Mouse (Mus musculus) stomach, postnatal 0 days (tissue): ENCODE measurements around the gene Hist1h2ae. TPM values are rescaled to one million over a fixed set of nuclear protein-coding genes. Genes with fewer than 3 reads are reported as not detected.
A peak's percentile ranks its signal among the peaks of the same experiment; 100 is the strongest.
"Not testable (repeated sequence)": the region's sequence is repeated elsewhere in the genome, so short reads cannot be mapped to it uniquely, and the experiment has no call there.

Experiments used
- ATAC-seq: fragments of 200-750 bp; cut with Nextera tagmentation; 2 replicates; pipeline ENCODE4 v1.8.0; 2017; ENCODE audit not compliant: low FRiP score, low TSS enrichment
- DNase-seq: peaks from one replicate; pipeline ENCODE4 v3.0.0-alpha.2; 2016; ENCODE audit warnings: low spot score
- H3K27ac ChIP-seq: fragments of 300-500 bp; sonication (generic); replicated peaks from 2 replicates; pipeline ENCODE4 v1.5.1; 2014; ENCODE audit warnings: mild to moderate bottlenecking, control low read depth
- H3K27me3 ChIP-seq: fragments of 300-500 bp; sonication (generic); 2 replicates; pipeline ENCODE4 v1.6.1; 2014; ENCODE audit warnings: low read length; ENCODE audit not compliant: control insufficient read depth, insufficient read depth
- H3K36me3 ChIP-seq: fragments of 300-500 bp; sonication (generic); 2 replicates; pipeline ENCODE4 v1.6.1; 2014; ENCODE audit warnings: low read length, mixed read lengths; ENCODE audit not compliant: control insufficient read depth, insufficient read depth
- H3K4me1 ChIP-seq: fragments of 300-500 bp; sonication (generic); replicated peaks from 2 replicates; pipeline ENCODE4 v1.6.1; 2014; ENCODE audit warnings: antibody characterized with exemption; ENCODE audit not compliant: control insufficient read depth, insufficient read depth
- H3K4me2 ChIP-seq: fragments of 300-500 bp; sonication (generic); replicated peaks from 2 replicates; pipeline ENCODE4 v1.6.1; 2014; ENCODE audit warnings: low read depth, mild to moderate bottlenecking, control low read depth, moderate library complexity
- H3K4me3 ChIP-seq: fragments of 300-500 bp; sonication (generic); 2 replicates; pipeline ENCODE4 v1.5.1; 2014; ENCODE audit warnings: low read depth, low read length, control low read depth
- H3K9ac ChIP-seq: fragments of 300-500 bp; sonication (generic); 2 replicates; pipeline ENCODE4 v1.6.1; 2014; ENCODE audit warnings: mild to moderate bottlenecking, low read length, control low read depth, mixed read lengths
- H3K9me3 ChIP-seq: fragments of 300-500 bp; sonication (generic); 2 replicates; pipeline ENCODE4 v1.6.1; 2016; ENCODE audit warnings: low read length; ENCODE audit not compliant: control insufficient read depth
- CTCF ChIP-seq: IDR thresholded peaks from 2 replicates; pipeline ENCODE4 v1.5.1; 2016; ENCODE audit warnings: antibody characterized with exemption, low read depth, mild to moderate bottlenecking, moderate library complexity
- EP300 ChIP-seq: optimal IDR thresholded peaks from 2 replicates; pipeline ENCODE3; 2016; ENCODE audit warnings: antibody characterized with exemption
- WGBS: fragments of 180-500 bp; shearing (Covaris S2); extraction: QIAGEN DNeasy Blood & Tissue Kit; methylation state at CpG from one replicate; pipeline ENCODE4 v1.1.7; 2014; 5-methylcytosine and 5-hydroxymethylcytosine counted together
- polyA plus RNA-seq: library from polyadenylated mRNA; unstranded; fragments of >200 nt; fragmentation: Nextera tagmentation; extraction: Ambion mirVana; gene quantifications from 2 replicates; pipeline ENCODE4 v1.2.1, GENCODE M21; 2015

Hist1h2ae gene
- polyA plus RNA-seq, 1 experiment from 2014 or later: 29.5 TPM

DNA sequence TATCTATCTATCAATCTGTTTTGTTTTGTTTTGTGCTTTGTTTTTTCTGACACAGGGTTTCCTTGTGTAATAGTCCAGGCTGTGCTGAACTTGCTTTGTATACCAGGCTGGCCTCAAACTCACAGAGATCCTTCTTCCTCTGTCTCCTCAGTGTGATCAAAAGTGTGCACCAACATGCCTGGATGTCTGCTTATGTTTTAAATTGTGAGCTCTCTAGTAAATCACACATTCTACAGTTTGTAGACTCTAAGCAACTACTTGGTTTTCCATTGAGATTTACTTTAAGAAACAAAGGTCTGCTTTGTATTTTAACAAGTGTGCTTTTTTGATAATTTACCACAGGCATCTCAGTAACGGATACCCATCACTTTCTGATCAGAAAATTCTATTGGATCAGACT lies 6.8 kb upstream of the Hist1h2ae start:
- Histone ChIP-seq H3K27me3 (no peaks in the 10 kb centered on the region), H3K4me2 (no peak overlapping the region), H3K4me1 (peaks cover 5% of the 10 kb centered on the region; the same call in 1 of the 2 replicates), H3K27ac (no peak overlapping the region), H3K4me3 (no peak overlapping the region), H3K36me3 (no peaks in the 10 kb centered on the region), H3K9me3 (no peaks in the 10 kb centered on the region), H3K9ac (no peak overlapping the region)
- DNase-seq (no peak), ATAC-seq (no peak)
- 94% methylated on average over 1 of the region's 1 CpGs for WGBS
- no peak for TF ChIP-seq EP300
- no peak for TF ChIP-seq CTCF

DNA sequence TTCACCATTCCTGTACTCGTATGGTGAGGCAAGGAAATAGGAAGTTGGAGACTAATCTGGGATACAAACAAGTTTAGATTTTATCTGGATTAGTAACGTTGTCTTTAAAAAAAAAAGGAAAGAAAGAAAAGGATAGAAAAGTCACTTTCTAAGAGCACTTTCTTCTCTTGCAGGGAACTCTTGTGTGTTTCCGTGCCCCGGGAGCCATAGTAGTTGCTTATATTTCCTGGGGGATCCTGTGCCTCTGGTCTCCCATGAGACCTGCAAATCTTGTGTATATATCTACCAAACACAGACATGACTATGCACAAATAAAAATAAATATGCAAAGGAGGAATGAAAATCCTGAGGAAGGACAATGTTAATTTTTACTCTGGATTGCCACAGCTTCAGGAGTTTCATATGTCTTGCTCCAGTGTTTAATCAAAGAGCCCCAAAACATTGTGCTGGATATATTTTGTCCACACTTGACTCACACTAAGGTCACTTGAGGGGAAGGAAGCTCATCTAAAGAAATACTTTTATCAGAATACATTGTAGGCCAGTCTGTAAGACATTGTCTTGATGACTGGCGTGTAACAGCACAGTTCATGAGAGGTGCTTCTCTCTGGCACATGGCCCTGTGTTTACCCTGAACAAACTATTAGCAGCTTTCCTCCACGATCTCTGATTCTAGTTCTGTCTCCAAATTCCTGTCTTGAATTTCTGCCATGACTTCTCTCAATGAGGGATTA lies 6.1 kb upstream of the Hist1h2ae start:
- Histone ChIP-seq H3K4me1 (peaks cover 3% of the 10 kb centered on the region; the same call in 1 of the 2 replicates), H3K27ac (peak overlapping the region; percentile 49), H3K4me2 (peak overlapping the region; percentile 55; the same call in 1 of the 2 replicates), H3K4me3 (peak overlapping the region; percentile 39), H3K36me3 (no peaks in the 10 kb centered on the region), H3K9me3 (no peaks in the 10 kb centered on the region), H3K27me3 (no peaks in the 10 kb centered on the region), H3K9ac (peak overlapping the region; percentile 58)
- TF ChIP-seq CTCF (no peak), EP300 (no peak)
- no peak for DNase-seq
- 32% methylated on average over 6 of the region's 6 CpGs for WGBS
- no peak for ATAC-seq

DNA sequence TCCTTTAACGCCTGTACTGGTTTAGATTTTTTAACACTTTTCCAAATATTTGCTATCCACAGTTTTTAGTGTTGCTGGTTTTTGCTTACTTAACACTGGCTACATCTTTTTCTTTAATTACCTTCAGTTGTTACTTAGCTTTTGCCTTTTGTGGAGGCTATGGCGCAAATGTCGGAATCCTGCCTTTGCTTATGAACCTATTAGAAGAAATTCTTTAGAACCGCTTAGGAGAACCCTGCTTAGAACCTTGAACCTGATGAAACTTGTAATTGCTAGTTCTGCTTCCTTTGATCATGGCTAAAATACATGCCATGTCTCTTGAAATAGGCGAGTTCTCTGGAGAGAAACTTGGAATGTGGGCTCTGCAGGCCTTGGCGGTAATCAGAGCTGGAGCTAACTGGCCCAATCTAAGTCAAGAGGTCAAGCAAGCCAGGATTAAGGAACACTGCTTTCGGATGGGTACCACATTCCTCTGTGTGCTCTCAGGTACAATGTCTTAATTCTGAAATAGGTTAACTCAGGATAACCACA lies 5.4 kb upstream of the Hist1h2ae start:
- DNase-seq: no peak
- TF ChIP-seq EP300 (no peak), CTCF (no peak)

DNA sequence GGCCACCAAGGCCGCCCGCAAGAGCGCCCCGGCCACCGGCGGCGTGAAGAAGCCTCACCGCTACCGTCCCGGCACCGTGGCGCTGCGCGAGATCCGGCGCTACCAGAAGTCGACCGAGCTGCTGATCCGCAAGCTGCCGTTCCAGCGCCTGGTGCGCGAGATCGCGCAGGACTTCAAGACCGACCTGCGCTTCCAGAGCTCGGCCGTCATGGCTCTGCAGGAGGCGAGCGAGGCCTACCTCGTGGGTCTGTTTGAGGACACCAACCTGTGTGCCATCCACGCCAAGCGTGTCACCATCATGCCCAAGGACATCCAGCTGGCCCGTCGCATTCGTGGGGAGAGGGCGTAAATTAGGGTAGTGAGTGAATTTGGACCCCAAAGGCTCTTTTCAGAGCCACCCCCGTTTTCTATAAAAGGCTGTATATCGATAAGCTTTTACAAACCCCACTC lies 4.9 kb upstream of the Hist1h2ae start:
- DNase-seq: not testable (repeated sequence)
- WGBS: 2% methylated on average over 8 of the region's 40 CpGs

More for the DNA sequence above, 5.4 kb upstream of the Hist1h2ae start:
- WGBS: 7% methylated on average over 7 of the region's 7 CpGs
- no peaks in the 10 kb centered on the region for H3K36me3 ChIP-seq
- no peaks in the 10 kb centered on the region for H3K27me3 ChIP-seq
- no peak for ATAC-seq
- peaks cover 3% of the 10 kb centered on the region; the same call in 1 of the 2 replicates for H3K4me1 ChIP-seq
- H3K9ac ChIP-seq: peak overlapping the region; percentile 58
- H3K9me3 ChIP-seq: no peaks in the 10 kb centered on the region
- peak overlapping the region; percentile 55 for H3K4me2 ChIP-seq
- H3K27ac ChIP-seq: peak overlapping the region; percentile 49
- peak overlapping the region; percentile 39 for H3K4me3 ChIP-seq

DNA sequence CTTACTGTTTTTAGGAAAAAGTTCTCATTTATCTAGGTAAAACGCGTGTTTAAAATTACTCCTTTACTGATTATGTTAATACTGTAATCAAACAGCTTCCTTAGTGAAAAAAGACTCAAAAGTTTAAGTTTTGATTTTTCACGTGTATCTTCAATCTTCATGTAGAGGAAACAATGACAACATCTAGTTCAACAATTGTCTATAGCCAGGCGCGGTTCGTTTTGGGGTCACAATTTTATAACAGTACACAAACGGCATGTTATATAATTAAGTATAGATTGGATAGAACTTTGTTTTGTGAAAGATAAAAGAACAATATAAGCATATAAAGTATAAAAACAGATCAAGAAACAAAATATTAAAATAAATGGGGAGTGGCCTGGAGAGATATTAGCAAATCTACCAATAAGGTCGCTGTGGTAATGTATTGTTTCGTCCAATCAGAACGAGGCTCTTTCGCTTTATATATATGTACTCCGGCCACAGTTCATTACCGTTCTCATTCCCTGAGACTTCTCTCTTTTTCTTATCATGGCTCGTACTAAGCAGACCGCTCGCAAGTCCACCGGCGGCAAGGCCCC lies 4.3 kb upstream of the Hist1h2ae start, which contains the start of gene Hist1h3d:
TSS of gene Hist1h3d (plus strand) at position 493 of the 581 bp plus-strand sequence.
- no peaks in the 10 kb centered on the region for H3K9me3 ChIP-seq
- WGBS: under 1% methylated on average over 18 of the region's 18 CpGs
- DNase-seq (peak; percentile 51), ATAC-seq (peak; percentile 72)
- H3K4me2 ChIP-seq: peak within 1 kb of the TSS; percentile 55
- H3K4me1 ChIP-seq: peaks cover 3% of the 10 kb centered on the region; the same call in 1 of the 2 replicates
- H3K36me3 ChIP-seq: no peaks in the 10 kb centered on the region
- H3K27me3 ChIP-seq: no peaks in the 10 kb centered on the region
- H3K4me3 ChIP-seq: peak within 1 kb of the TSS; percentile 39
- peak within 1 kb of the TSS; percentile 76 for H3K27ac ChIP-seq
- TF ChIP-seq EP300 (no peak), CTCF (no peak)
- H3K9ac ChIP-seq: peak within 1 kb of the TSS; percentile 58

More for the DNA sequence above, 4.9 kb upstream of the Hist1h2ae start:
- H3K36me3 ChIP-seq, H3K9me3 ChIP-seq, ATAC-seq, H3K27me3 ChIP-seq, H3K4me1 ChIP-seq: not testable (repeated sequence)
- H3K27ac ChIP-seq: peak overlapping the region; percentile 76
- peak overlapping the region; percentile 55 for H3K4me2 ChIP-seq
- H3K9ac ChIP-seq: peak overlapping the region; percentile 58
- H3K4me3 ChIP-seq: peak overlapping the region; percentile 39

DNA sequence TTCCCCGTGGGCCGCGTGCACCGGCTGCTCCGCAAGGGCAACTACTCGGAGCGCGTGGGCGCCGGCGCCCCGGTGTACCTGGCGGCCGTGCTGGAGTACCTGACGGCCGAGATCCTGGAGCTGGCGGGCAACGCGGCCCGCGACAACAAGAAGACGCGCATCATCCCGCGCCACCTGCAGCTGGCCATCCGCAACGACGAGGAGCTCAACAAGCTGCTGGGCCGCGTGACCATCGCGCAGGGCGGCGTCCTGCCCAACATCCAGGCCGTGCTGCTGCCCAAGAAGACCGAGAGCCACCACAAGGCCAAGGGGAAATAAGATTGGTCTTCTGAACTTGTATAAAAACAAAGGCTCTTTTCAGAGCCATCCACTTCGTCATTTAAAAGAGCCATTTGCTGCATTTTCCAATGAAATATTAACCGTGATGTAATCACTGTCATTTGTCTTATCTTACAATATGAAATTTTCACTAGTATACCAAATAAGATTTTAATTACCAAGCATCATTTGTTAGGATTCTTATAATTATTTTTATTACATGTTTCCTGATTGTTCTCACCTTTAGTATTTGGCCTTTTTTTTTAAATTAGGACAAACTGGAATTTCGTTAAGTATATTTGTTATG lies 3.6 kb upstream of the Hist1h2ae start:
- WGBS: under 1% methylated on average over 5 of the region's 39 CpGs
- ATAC-seq: peak; percentile 6
- not testable (repeated sequence) for H3K4me1 ChIP-seq, H3K36me3 ChIP-seq, DNase-seq, H3K27me3 ChIP-seq, H3K9me3 ChIP-seq, H3K9ac ChIP-seq
- Histone ChIP-seq H3K27ac (peak overlapping the region; percentile 69), H3K4me2 (peak overlapping the region; percentile 47), H3K4me3 (peak overlapping the region; percentile 22; the same call in 1 of the 2 replicates)
